Mouse (Mus musculus): ENCODE measurements around the gene Zfp457.
"Not testable (repeated sequence)": the region's sequence is repeated elsewhere in the genome, so short reads cannot be mapped to it uniquely, and the experiment has no call there.

Gene Zfp457

GRCm38 (mm10) chr13:67305822-67306672 is at the start of gene Zfp457:
TSS of gene Zfp457 (minus strand) at chr13:67306485.
- DNase-seq (ENCODE audit: low spot score) = peak; percentile 80

GRCm38 (mm10) chr13:67351854-67352253 is 45.6 kb upstream of the Zfp457 start:
- no peak for DNase-seq (ENCODE audit: low spot score)

GRCm38 (mm10) chr13:67343422-67343821 is 37.1 kb upstream of the Zfp457 start:
- no peak for DNase-seq (ENCODE audit: low spot score)

GRCm38 (mm10) chr13:67332877-67333276 is 26.6 kb upstream of the Zfp457 start:
- DNase-seq (ENCODE audit: low spot score) = no peak

GRCm38 (mm10) chr13:67332019-67332724 is 25.9 kb upstream of the Zfp457 start, which contains the start of gene Zfp595:
TSS of gene Zfp595 (minus strand) at chr13:67332570.
- peak; percentile 71 for DNase-seq (ENCODE audit: low spot score)

GRCm38 (mm10) chr13:67306718-67307117 is 433 bp upstream of the Zfp457 start:
- DNase-seq (ENCODE audit: low spot score) = no peak

GRCm38 (mm10) chr13:67278314-67278713 is 28.0 kb downstream of the Zfp457 start, which contains the start of gene Zfp458:
TSS of gene Zfp458 (minus strand) at chr13:67278466.
- no peak for DNase-seq (ENCODE audit: low spot score)

GRCm38 (mm10) chr13:67269383-67270065 is 36.8 kb downstream of the Zfp457 start:
- DNase-seq (ENCODE audit: low spot score) = not testable (repeated sequence)

GRCm38 (mm10) chr13:67268568-67269369 is 37.5 kb downstream of the Zfp457 start:
- DNase-seq (ENCODE audit: low spot score) = peak; percentile 53

All from urinary bladder, postnatal 25 days (tissue).